Mouse (Mus musculus) myocyte (in vitro differentiated cells): ENCODE data around the gene Pln. TPM values are rescaled to one million over a fixed set of nuclear protein-coding genes. Genes with fewer than 3 reads are reported as not detected.

Experiments
- H3K27me3 ChIP-seq: one replicate; pipeline ENCODE4 v1.6.1; 2011; ENCODE audit not compliant: control insufficient read depth, insufficient read depth, insufficient read length
- H3K36me3 ChIP-seq: one replicate; pipeline ENCODE4 v1.6.1; 2011; ENCODE audit not compliant: control insufficient read depth, insufficient read depth
- H3K4me2 ChIP-seq: one replicate; pipeline ENCODE4 v1.6.1; 2011; ENCODE audit warnings: low read depth, control low read depth
- H3K4me3 ChIP-seq: one replicate; pipeline ENCODE4 v1.5.1; 2011; ENCODE audit warnings: mild to moderate bottlenecking, control low read depth, moderate library complexity
- H3K79me2 ChIP-seq: one replicate; pipeline ENCODE4 v1.6.1; 2011; ENCODE audit not compliant: control insufficient read depth, insufficient read depth
- H3ac ChIP-seq: one replicate; pipeline ENCODE4 v1.6.1; 2011; ENCODE audit not compliant: control insufficient read depth, insufficient read length
- CEBPB ChIP-seq: IDR thresholded peaks from 2 replicates; pipeline ENCODE4 v1.6.1; 2011; ENCODE audit warnings: mild to moderate bottlenecking, moderate library complexity; ENCODE audit not compliant: poor library complexity, insufficient read depth, severe bottlenecking
- SRF ChIP-seq: IDR thresholded peaks from one replicate; pipeline ENCODE4 v1.6.1; 2011; ENCODE audit warnings: low read depth; ENCODE audit not compliant: control insufficient read depth, insufficient read length
- polyA plus RNA-seq: library from polyadenylated mRNA; unstranded; fragments of >200 nt; fragmentation: generic; extraction: Trizol; gene quantifications from one replicate; pipeline ENCODE4 v1.2.1, GENCODE M21; 2012; ENCODE audit warnings: missing spikeins

The Pln gene
- polyA plus RNA-seq, 1 experiment: 0.56 TPM

- H3K36me3 ChIP-seq: no peaks in the 10 kb centered on the region
- H3K27me3 ChIP-seq: no peaks in the 10 kb centered on the region
- no peaks in the 10 kb centered on the region for H3K79me2 ChIP-seq
- H3K4me2 ChIP-seq: peak overlapping the region; percentile 65
- no peak overlapping the region for H3K4me3 ChIP-seq
- H3ac ChIP-seq: no peak overlapping the region
- TF ChIP-seq SRF: no peak
- peak; percentile 15; the same call in 1 of the 2 replicates for TF ChIP-seq CEBPB
Observed at GRCm38 (mm10) chr10:53394923-53395629, 57.6 kb downstream of the Pln start.

Other genes starting within 250 kb of the Pln start
- gene Cep85l, start 42.3 kb downstream of the Pln start, polyA plus RNA-seq: 0.72 TPM